Mouse (Mus musculus): ENCODE data around the gene Klk1b1.
"Not testable (repeated sequence)": the region's sequence is repeated elsewhere in the genome, so short reads cannot be mapped to it uniquely, and the experiment has no call there.

Klk1b1 gene

GRCm38 (mm10) chr7:43966451-43966850, at the start of gene Klk1b1:
Gene Klk1b1 (plus strand): TSS chr7:43966751.
- no peak for DNase-seq (ENCODE audit: low read depth, low spot score)

GRCm38 (mm10) chr7:43918426-43918825, 48.1 kb upstream of the Klk1b1 start:
- DNase-seq (ENCODE audit: low read depth, low spot score): no peak

- no peak for DNase-seq (ENCODE audit: low read depth, low spot score)
Observed at GRCm38 (mm10) chr7:43918871-43919270, 47.7 kb upstream of the Klk1b1 start.

- peak; percentile 70 for DNase-seq (ENCODE audit: low read depth, low spot score)
Observed at GRCm38 (mm10) chr7:43919559-43920451, 46.7 kb upstream of the Klk1b1 start.

GRCm38 (mm10) chr7:43920582-43920981, 46.0 kb upstream of the Klk1b1 start:
- no peak for DNase-seq (ENCODE audit: low read depth, low spot score)

- no peak for DNase-seq (ENCODE audit: low read depth, low spot score)
Observed at GRCm38 (mm10) chr7:43921087-43921486, 45.5 kb upstream of the Klk1b1 start.

- no peak for DNase-seq (ENCODE audit: low read depth, low spot score)
Observed at GRCm38 (mm10) chr7:43921941-43922340, 44.6 kb upstream of the Klk1b1 start.

GRCm38 (mm10) chr7:43925985-43926384, 40.6 kb upstream of the Klk1b1 start:
- peak; percentile 82 for DNase-seq (ENCODE audit: low read depth, low spot score)

GRCm38 (mm10) chr7:43928521-43928920, 38.0 kb upstream of the Klk1b1 start:
- DNase-seq (ENCODE audit: low read depth, low spot score): peak; percentile 76

- peak; percentile 71 for DNase-seq (ENCODE audit: low read depth, low spot score)
Observed at GRCm38 (mm10) chr7:43932337-43932736, 34.2 kb upstream of the Klk1b1 start.

GRCm38 (mm10) chr7:43933440-43933839, 33.1 kb upstream of the Klk1b1 start, which contains the start of gene Klk15:
Gene Klk15 (plus strand): TSS chr7:43933740.
- no peak for DNase-seq (ENCODE audit: low read depth, low spot score)

GRCm38 (mm10) chr7:43934747-43935146, 31.8 kb upstream of the Klk1b1 start:
- DNase-seq (ENCODE audit: low read depth, low spot score): no peak

- peak; percentile 67 for DNase-seq (ENCODE audit: low read depth, low spot score)
Observed at GRCm38 (mm10) chr7:43936551-43936950, 30.0 kb upstream of the Klk1b1 start.

GRCm38 (mm10) chr7:43942293-43942692, 24.3 kb upstream of the Klk1b1 start:
- peak; percentile 48 for DNase-seq (ENCODE audit: low read depth, low spot score)

- no peak for DNase-seq (ENCODE audit: low read depth, low spot score)
Observed at GRCm38 (mm10) chr7:43944727-43945264, 21.8 kb upstream of the Klk1b1 start.

- no peak for DNase-seq (ENCODE audit: low read depth, low spot score)
Observed at GRCm38 (mm10) chr7:43950364-43950763, 16.2 kb upstream of the Klk1b1 start, which contains the start of gene Klk1b8. Gene Klk1b8 (plus strand): TSS chr7:43950664.

- DNase-seq (ENCODE audit: low read depth, low spot score): no peak
Observed at GRCm38 (mm10) chr7:43952703-43953102, 13.8 kb upstream of the Klk1b1 start.

- DNase-seq (ENCODE audit: low read depth, low spot score): no peak
Observed at GRCm38 (mm10) chr7:43967058-43967457, 507 bp downstream of the Klk1b1 start.

- DNase-seq (ENCODE audit: low read depth, low spot score): no peak
Observed at GRCm38 (mm10) chr7:43967612-43968011, 1.1 kb downstream of the Klk1b1 start.

- DNase-seq (ENCODE audit: low read depth, low spot score): not testable (repeated sequence)
Observed at GRCm38 (mm10) chr7:43975761-43976160, 9.2 kb downstream of the Klk1b1 start, which contains the start of gene Klk1b9. Gene Klk1b9 (plus strand): TSS chr7:43976061.

- no peak for DNase-seq (ENCODE audit: low read depth, low spot score)
Observed at GRCm38 (mm10) chr7:43985657-43986056, 19.1 kb downstream of the Klk1b1 start.

GRCm38 (mm10) chr7:43994821-43995220, 28.3 kb downstream of the Klk1b1 start:
- not testable (repeated sequence) for DNase-seq (ENCODE audit: low read depth, low spot score)

GRCm38 (mm10) chr7:43995577-43995976, 29.0 kb downstream of the Klk1b1 start, which contains the start of gene Klk1b11:
Gene Klk1b11 (plus strand): TSS chr7:43995877.
- not testable (repeated sequence) for DNase-seq (ENCODE audit: low read depth, low spot score)
